Mouse (Mus musculus) brain, embryonic 14.5 days (tissue): ENCODE measurements around the gene Gm12166.

ENCODE experiments used
- CTCF ChIP-seq: fragments of 200-500 bp; IDR thresholded peaks from 2 replicates; pipeline ENCODE4 v1.5.1; 2012; ENCODE audit warnings: inconsistent platforms, mild to moderate bottlenecking, moderate library complexity, borderline replicate concordance; ENCODE audit not compliant: insufficient read depth, insufficient read length; ENCODE audit errors: extremely low read depth
- POLR2A ChIP-seq: fragments of 200-500 bp; IDR thresholded peaks from 2 replicates; pipeline ENCODE4 v1.6.1; 2012; ENCODE audit warnings: mild to moderate bottlenecking, inconsistent platforms, borderline replicate concordance; ENCODE audit not compliant: poor library complexity, insufficient read depth, insufficient read length, severe bottlenecking; ENCODE audit errors: extremely low read depth

DNA sequence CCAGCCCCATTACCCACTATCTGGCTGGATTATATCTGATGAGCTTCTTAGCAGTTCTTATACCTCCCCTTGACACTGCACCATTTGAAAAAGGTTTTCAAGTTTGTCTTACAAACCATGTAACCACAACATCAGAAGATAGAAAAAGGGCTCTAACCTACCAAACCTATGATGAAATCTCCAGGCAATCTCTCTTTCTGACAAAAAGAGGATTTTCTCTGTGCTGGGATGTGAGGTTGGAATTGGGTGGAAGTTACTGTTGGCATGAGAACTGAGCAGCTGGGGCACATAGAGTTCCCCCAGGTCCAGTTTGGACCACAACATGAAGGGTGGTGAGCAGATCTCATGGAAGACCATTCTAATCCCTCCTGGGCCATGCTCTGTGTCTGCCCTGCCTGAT is 30.3 kb downstream of the Gm12166 start:
- TF ChIP-seq CTCF = no peak
- TF ChIP-seq POLR2A = no peak
